Mouse (Mus musculus) midbrain, embryonic 15.5 days (tissue): ENCODE measurements around the gene Hscb. TPM values are rescaled to one million over a fixed set of nuclear protein-coding genes. Genes with fewer than 3 reads are reported as not detected.

Experiments
- ATAC-seq: fragments of 200-750 bp; cut with Nextera tagmentation; replicated peaks from 2 replicates; pipeline ENCODE4 v1.8.0; 2017; ENCODE audit warnings: moderate TSS enrichment
- H3K27ac ChIP-seq: fragments of 300-500 bp; sonication (generic); 2 replicates; pipeline ENCODE4 v1.5.1; 2015; ENCODE audit warnings: mild to moderate bottlenecking, inconsistent platforms
- H3K27me3 ChIP-seq: fragments of 300-500 bp; sonication (generic); replicated peaks from 2 replicates; pipeline ENCODE4 v1.6.1; 2015; ENCODE audit warnings: inconsistent platforms
- H3K36me3 ChIP-seq: fragments of 300-500 bp; sonication (generic); replicated peaks from 2 replicates; pipeline ENCODE4 v1.6.1; 2015; ENCODE audit warnings: inconsistent platforms
- H3K4me1 ChIP-seq: fragments of 300-500 bp; sonication (generic); 2 replicates; pipeline ENCODE4 v1.6.1; 2015; ENCODE audit warnings: inconsistent platforms
- H3K4me2 ChIP-seq: fragments of 300-500 bp; sonication (generic); 2 replicates; pipeline ENCODE4 v1.6.1; 2015; ENCODE audit warnings: inconsistent platforms, mild to moderate bottlenecking, moderate library complexity
- H3K4me3 ChIP-seq: fragments of 300-500 bp; sonication (generic); 2 replicates; pipeline ENCODE4 v1.5.1; 2015; ENCODE audit warnings: mild to moderate bottlenecking, inconsistent platforms
- H3K9ac ChIP-seq: fragments of 300-500 bp; sonication (generic); 2 replicates; pipeline ENCODE4 v1.6.1; 2015; ENCODE audit warnings: mild to moderate bottlenecking, inconsistent platforms
- H3K9me3 ChIP-seq: fragments of 300-500 bp; sonication (generic); 2 replicates; pipeline ENCODE4 v1.6.1; 2016; ENCODE audit warnings: inconsistent platforms
- WGBS: fragments of 180-500 bp; shearing (Covaris S2); methylation state at CpG from one replicate; pipeline ENCODE4 v1.1.7; 2015; ENCODE audit warnings: mixed read lengths; 5-methylcytosine and 5-hydroxymethylcytosine counted together
- polyA plus RNA-seq: library from polyadenylated mRNA; unstranded; fragments of >200 nt; fragmentation: Nextera tagmentation; extraction: Ambion mirVana; gene quantifications from 2 replicates; pipeline ENCODE4 v1.2.1, GENCODE M21; 2015

Hscb gene
- polyA plus RNA-seq, 1 experiment from 2014 or later = 6.0 TPM

GRCm38 (mm10) chr5:110794363-110794762 is 45.2 kb downstream of the Hscb start:
- WGBS = 91% methylated on average over 7 of the region's 7 CpGs
- Histone ChIP-seq H3K4me1 (no peaks in the 10 kb centered on the region), H3K9ac (no peak overlapping the region), H3K36me3 (peaks cover 87% of the 10 kb centered on the region), H3K4me2 (no peak overlapping the region), H3K27ac (no peak overlapping the region), H3K27me3 (no peaks in the 10 kb centered on the region), H3K4me3 (no peak overlapping the region), H3K9me3 (no peaks in the 10 kb centered on the region)
- no peak for ATAC-seq

GRCm38 (mm10) chr5:110788684-110789083 is 50.9 kb downstream of the Hscb start:
- H3K36me3 ChIP-seq = peaks cover 70% of the 10 kb centered on the region

GRCm38 (mm10) chr5:110786081-110786835 is 53.3 kb downstream of the Hscb start:
- 80% methylated on average over 11 of the region's 11 CpGs for WGBS

More at GRCm38 (mm10) chr5:110788684-110789083, 50.9 kb downstream of the Hscb start:
- ATAC-seq = peak; percentile 30; the same call in 1 of the 2 replicates
- Histone ChIP-seq H3K4me2 (no peak overlapping the region), H3K4me1 (no peaks in the 10 kb centered on the region), H3K4me3 (no peak overlapping the region), H3K9ac (no peak overlapping the region), H3K27me3 (no peaks in the 10 kb centered on the region), H3K9me3 (no peaks in the 10 kb centered on the region), H3K27ac (no peak overlapping the region)
- 68% methylated on average over 5 of the region's 5 CpGs for WGBS

DNA sequence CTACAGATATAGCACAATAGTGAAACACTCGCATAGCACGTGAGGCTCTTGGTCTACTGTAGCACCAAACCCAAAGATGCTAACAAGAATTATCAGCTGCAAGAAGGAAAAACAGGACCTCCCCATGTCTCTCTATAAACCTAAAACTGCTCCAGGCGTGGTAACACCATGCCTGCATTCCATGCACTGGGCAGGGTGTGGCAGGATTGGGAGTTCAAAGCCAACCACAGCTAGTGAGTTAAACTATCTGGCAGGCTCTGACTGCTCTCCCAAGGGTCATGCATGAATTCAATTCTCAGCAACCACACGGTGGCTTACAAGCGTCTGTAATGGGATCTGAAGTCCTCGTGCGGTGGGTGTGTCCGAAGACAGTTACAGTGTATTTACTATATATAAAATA is 56.4 kb downstream of the Hscb start:
- WGBS = 71% methylated on average over 8 of the region's 8 CpGs

More at GRCm38 (mm10) chr5:110786081-110786835, 53.3 kb downstream of the Hscb start:
- H3K4me2 ChIP-seq = no peak overlapping the region
- H3K9ac ChIP-seq = no peak overlapping the region
- H3K27ac ChIP-seq = no peak overlapping the region
- no peaks in the 10 kb centered on the region for H3K27me3 ChIP-seq
- peaks cover under 1% of the 10 kb centered on the region; the same call in 1 of the 2 replicates for H3K4me1 ChIP-seq
- ATAC-seq = no peak
- H3K4me3 ChIP-seq = no peak overlapping the region
- no peaks in the 10 kb centered on the region for H3K9me3 ChIP-seq
- H3K36me3 ChIP-seq = peaks cover 48% of the 10 kb centered on the region

GRCm38 (mm10) chr5:110781529-110782238 is 57.9 kb downstream of the Hscb start:
- Histone ChIP-seq H3K4me3 (no peak overlapping the region), H3K9ac (no peak overlapping the region), H3K4me2 (no peak overlapping the region), H3K9me3 (no peaks in the 10 kb centered on the region), H3K4me1 (peaks cover 20% of the 10 kb centered on the region), H3K27ac (no peak overlapping the region), H3K27me3 (no peaks in the 10 kb centered on the region), H3K36me3 (peaks cover 11% of the 10 kb centered on the region)
- ATAC-seq = no peak
- WGBS = 84% methylated on average over 7 of the region's 7 CpGs

More for the DNA sequence above, 56.4 kb downstream of the Hscb start:
- H3K4me3 ChIP-seq = no peak overlapping the region
- H3K9ac ChIP-seq = no peak overlapping the region
- H3K27me3 ChIP-seq = no peaks in the 10 kb centered on the region
- H3K9me3 ChIP-seq = no peaks in the 10 kb centered on the region
- H3K27ac ChIP-seq = no peak overlapping the region
- peaks cover 20% of the 10 kb centered on the region for H3K4me1 ChIP-seq
- H3K36me3 ChIP-seq = peaks cover 26% of the 10 kb centered on the region
- no peak for ATAC-seq
- H3K4me2 ChIP-seq = no peak overlapping the region

DNA sequence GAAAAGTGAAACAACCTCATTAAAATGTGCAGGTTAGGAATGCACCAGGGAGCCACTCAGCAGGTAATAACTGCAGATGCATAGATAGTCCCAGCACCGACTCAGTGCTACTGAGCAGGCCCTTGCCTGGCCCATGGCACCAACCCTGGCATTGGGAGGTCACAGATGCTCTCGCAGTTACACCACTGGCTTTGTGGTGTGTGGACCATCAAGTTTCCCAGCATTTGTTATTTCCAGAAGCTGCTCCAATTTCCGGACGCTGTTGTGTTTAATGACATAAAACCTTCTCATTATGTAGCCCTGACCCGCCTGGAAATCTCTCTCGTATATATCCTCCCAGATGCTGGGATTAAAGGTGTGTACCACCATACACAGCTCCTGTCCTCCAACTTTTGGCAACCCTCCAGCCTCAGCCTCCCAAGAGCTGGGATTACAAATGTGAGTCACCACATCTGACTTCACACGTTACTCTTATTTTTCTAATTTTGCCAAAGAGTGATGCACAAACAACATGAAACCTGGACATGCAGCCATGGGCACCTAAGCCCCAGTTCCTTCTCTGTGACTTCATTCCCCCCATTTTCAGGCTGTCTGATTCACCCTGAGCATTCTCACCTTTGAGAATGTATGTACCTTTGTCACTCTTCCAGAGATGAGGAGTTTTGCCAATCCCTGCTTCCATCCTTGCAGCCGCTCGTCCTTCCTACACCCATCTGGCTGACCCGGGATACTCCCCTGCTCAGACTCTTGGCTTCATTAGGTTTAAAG is 58.6 kb downstream of the Hscb start:
- Histone ChIP-seq H3K27ac (peak overlapping the region; percentile 57), H3K4me2 (peak overlapping the region; percentile 93), H3K4me3 (peak overlapping the region; percentile 67), H3K9ac (peak overlapping the region; percentile 60), H3K27me3 (no peaks in the 10 kb centered on the region), H3K36me3 (peaks cover 10% of the 10 kb centered on the region), H3K9me3 (no peaks in the 10 kb centered on the region), H3K4me1 (peaks cover 20% of the 10 kb centered on the region)
- ATAC-seq = peak; percentile 84
- 56% methylated on average over 10 of the region's 10 CpGs for WGBS

- H3K27ac ChIP-seq = peak within 1 kb of the TSS; percentile 57
- no peaks in the 10 kb centered on the region for H3K9me3 ChIP-seq
- 0 out of 2 replicates have a peak, but pooled peaks cover 4% of the 10 kb centered on the region for H3K36me3 ChIP-seq
- H3K27me3 ChIP-seq = no peaks in the 10 kb centered on the region
- peaks cover 20% of the 10 kb centered on the region for H3K4me1 ChIP-seq
- H3K9ac ChIP-seq = peak within 1 kb of the TSS; percentile 60
- peak within 1 kb of the TSS; percentile 93 for H3K4me2 ChIP-seq
- peak within 1 kb of the TSS; percentile 67 for H3K4me3 ChIP-seq
- peak; percentile 87 for ATAC-seq
- WGBS = under 1% methylated on average over 56 of the region's 57 CpGs
These were observed 59.4 kb downstream of the Hscb start, which contains the start of gene Pus1 for GRCm38 (mm10) chr5:110779998-110780760. Gene Pus1 (minus strand): TSS chr5:110780659.

DNA sequence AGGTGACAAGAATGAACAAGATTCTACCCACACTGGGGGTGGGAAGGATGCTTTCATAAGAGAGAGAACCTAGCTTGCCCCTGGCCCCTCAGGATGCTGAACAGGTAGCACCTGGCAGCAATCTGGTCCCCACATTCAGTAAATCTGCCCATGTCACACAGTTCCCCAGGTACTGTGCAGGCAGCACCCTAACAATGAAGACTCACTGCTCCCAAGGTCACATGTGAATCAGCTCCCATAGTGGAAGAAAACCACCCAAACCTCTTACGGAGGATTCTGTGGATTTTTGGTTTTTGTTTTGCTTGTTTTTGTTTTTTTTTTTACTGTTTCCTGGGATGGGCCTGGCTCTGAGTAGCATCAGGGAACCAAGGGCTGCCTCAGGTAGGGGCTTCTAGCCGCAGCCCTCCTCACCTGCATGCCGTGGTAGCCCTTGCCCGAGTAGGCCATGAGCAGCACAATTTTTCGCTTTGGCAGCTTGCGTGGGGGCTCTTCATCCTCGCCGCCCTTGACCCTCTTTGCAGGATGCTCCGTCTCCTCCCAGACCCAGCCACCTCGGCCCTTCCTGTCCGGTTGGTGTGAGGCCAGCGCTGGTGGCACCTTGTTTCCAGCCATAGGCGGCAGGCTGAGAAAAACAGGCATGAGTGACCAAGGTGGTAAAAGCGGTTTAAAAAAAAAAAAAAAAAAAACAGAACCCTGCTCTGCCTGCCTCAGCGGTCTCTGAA is 60.1 kb downstream of the Hscb start:
- peaks cover 20% of the 10 kb centered on the region for H3K4me1 ChIP-seq
- no peaks in the 10 kb centered on the region for H3K9me3 ChIP-seq
- H3K4me3 ChIP-seq = peak overlapping the region; percentile 67
- H3K27ac ChIP-seq = no peak overlapping the region
- peak overlapping the region; percentile 60 for H3K9ac ChIP-seq
- no peaks in the 10 kb centered on the region for H3K27me3 ChIP-seq
- 25% methylated on average over 15 of the region's 15 CpGs for WGBS
- no peak for ATAC-seq
- peak overlapping the region; percentile 93 for H3K4me2 ChIP-seq
- 0 out of 2 replicates have a peak, but pooled peaks cover 4% of the 10 kb centered on the region for H3K36me3 ChIP-seq

Other genes starting within 250 kb of the Hscb start
- gene Noc4l, start 186.4 kb downstream of the Hscb start, polyA plus RNA-seq = 48.1 and 50.1 TPM in 2 replicates
- gene Ddx51, start 186.3 kb downstream of the Hscb start, polyA plus RNA-seq = 21.0 and 22.0 TPM in 2 replicates
- gene Ep400, start 69.1 kb downstream of the Hscb start, polyA plus RNA-seq = 60.1 and 64.6 TPM in 2 replicates
- 23.0 and 23.1 TPM in 2 replicates for gene Pus1, start 59.1 kb downstream of the Hscb start, polyA plus RNA-seq
- 37.1 and 39.1 TPM in 2 replicates for gene Ulk1, start 29.7 kb downstream of the Hscb start, polyA plus RNA-seq
- gene Chek2, start 202 bp upstream of the Hscb start, polyA plus RNA-seq = 5.0 and 6.7 TPM in 2 replicates
- 23.8 and 24.9 TPM in 2 replicates for gene Ttc28, start 40.0 kb upstream of the Hscb start, polyA plus RNA-seq